Mouse (Mus musculus) stomach, postnatal 0 days (tissue): ENCODE results near the gene Sgpl1. TPM values are rescaled to one million over a fixed set of nuclear protein-coding genes. Genes with fewer than 3 reads are reported as not detected.

Experiments
- ATAC-seq: fragments of 200-750 bp; cut with Nextera tagmentation; 2 replicates; pipeline ENCODE4 v1.8.0; 2017; ENCODE audit not compliant: low FRiP score, low TSS enrichment
- DNase-seq: peaks from one replicate; pipeline ENCODE4 v3.0.0-alpha.2; 2016; ENCODE audit warnings: low spot score
- H3K27ac ChIP-seq: fragments of 300-500 bp; sonication (generic); replicated peaks from 2 replicates; pipeline ENCODE4 v1.5.1; 2014; ENCODE audit warnings: mild to moderate bottlenecking, control low read depth
- H3K27me3 ChIP-seq: fragments of 300-500 bp; sonication (generic); 2 replicates; pipeline ENCODE4 v1.6.1; 2014; ENCODE audit warnings: low read length; ENCODE audit not compliant: control insufficient read depth, insufficient read depth
- H3K36me3 ChIP-seq: fragments of 300-500 bp; sonication (generic); 2 replicates; pipeline ENCODE4 v1.6.1; 2014; ENCODE audit warnings: low read length, mixed read lengths; ENCODE audit not compliant: control insufficient read depth, insufficient read depth
- H3K4me1 ChIP-seq: fragments of 300-500 bp; sonication (generic); replicated peaks from 2 replicates; pipeline ENCODE4 v1.6.1; 2014; ENCODE audit warnings: antibody characterized with exemption; ENCODE audit not compliant: control insufficient read depth, insufficient read depth
- H3K4me2 ChIP-seq: fragments of 300-500 bp; sonication (generic); replicated peaks from 2 replicates; pipeline ENCODE4 v1.6.1; 2014; ENCODE audit warnings: low read depth, mild to moderate bottlenecking, control low read depth, moderate library complexity
- H3K4me3 ChIP-seq: fragments of 300-500 bp; sonication (generic); 2 replicates; pipeline ENCODE4 v1.5.1; 2014; ENCODE audit warnings: low read depth, low read length, control low read depth
- H3K9ac ChIP-seq: fragments of 300-500 bp; sonication (generic); 2 replicates; pipeline ENCODE4 v1.6.1; 2014; ENCODE audit warnings: mild to moderate bottlenecking, low read length, control low read depth, mixed read lengths
- H3K9me3 ChIP-seq: fragments of 300-500 bp; sonication (generic); 2 replicates; pipeline ENCODE4 v1.6.1; 2016; ENCODE audit warnings: low read length; ENCODE audit not compliant: control insufficient read depth
- CTCF ChIP-seq: IDR thresholded peaks from 2 replicates; pipeline ENCODE4 v1.5.1; 2016; ENCODE audit warnings: antibody characterized with exemption, low read depth, mild to moderate bottlenecking, moderate library complexity
- EP300 ChIP-seq: optimal IDR thresholded peaks from 2 replicates; pipeline ENCODE3; 2016; ENCODE audit warnings: antibody characterized with exemption
- WGBS: fragments of 180-500 bp; shearing (Covaris S2); extraction: QIAGEN DNeasy Blood & Tissue Kit; methylation state at CpG from one replicate; pipeline ENCODE4 v1.1.7; 2014; 5-methylcytosine and 5-hydroxymethylcytosine counted together
- polyA plus RNA-seq: library from polyadenylated mRNA; unstranded; fragments of >200 nt; fragmentation: Nextera tagmentation; extraction: Ambion mirVana; gene quantifications from 2 replicates; pipeline ENCODE4 v1.2.1, GENCODE M21; 2015

Sgpl1 gene
- polyA plus RNA-seq, 1 experiment from 2014 or later: 25.0 TPM

GRCm38 (mm10) chr10:61149476-61149875 lies 2.0 kb upstream of the Sgpl1 start:
- ATAC-seq (no peak), DNase-seq (no peak)
- 72% methylated on average over 3 of the region's 3 CpGs for WGBS
- H3K9ac ChIP-seq: no peak overlapping the region
- H3K4me3 ChIP-seq: no peak overlapping the region
- H3K9me3 ChIP-seq: no peaks in the 10 kb centered on the region
- no peaks in the 10 kb centered on the region for H3K4me1 ChIP-seq
- no peak for TF ChIP-seq EP300
- no peak for TF ChIP-seq CTCF
- H3K36me3 ChIP-seq: no peaks in the 10 kb centered on the region
- H3K4me2 ChIP-seq: no peak overlapping the region
- H3K27ac ChIP-seq: no peak overlapping the region
- no peaks in the 10 kb centered on the region for H3K27me3 ChIP-seq

DNA sequence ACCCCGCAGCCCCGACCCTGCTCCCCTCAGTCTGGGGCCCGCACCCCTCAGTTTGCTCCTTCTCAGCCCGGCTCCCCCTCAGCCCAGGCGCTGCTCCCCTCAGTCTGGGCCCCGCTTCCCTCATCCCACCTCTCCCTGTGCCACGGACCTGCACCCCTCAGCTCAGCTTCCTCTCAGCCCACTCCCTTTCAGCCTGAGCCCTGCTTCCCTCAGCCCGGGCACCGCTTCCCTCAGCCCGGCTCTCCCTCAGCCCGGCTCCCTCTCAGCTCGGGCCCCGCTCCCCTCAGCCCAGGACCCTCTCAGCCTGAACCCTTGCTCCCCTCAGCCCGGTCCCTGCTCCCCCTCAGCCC lies 721 bp downstream of the Sgpl1 start:
- H3K4me1 ChIP-seq: no peaks in the 10 kb centered on the region
- H3K36me3 ChIP-seq: no peaks in the 10 kb centered on the region
- TF ChIP-seq CTCF (no peak), EP300 (no peak)
- peak overlapping the region; percentile 70 for H3K4me3 ChIP-seq
- H3K27me3 ChIP-seq: no peaks in the 10 kb centered on the region
- WGBS: 0% methylated on average over 13 of the region's 14 CpGs
- peak; percentile 30 for ATAC-seq
- no peaks in the 10 kb centered on the region for H3K9me3 ChIP-seq
- H3K27ac ChIP-seq: peak overlapping the region; percentile 94
- peak overlapping the region; percentile 82 for H3K9ac ChIP-seq
- DNase-seq: no peak
- H3K4me2 ChIP-seq: peak overlapping the region; percentile 98

DNA sequence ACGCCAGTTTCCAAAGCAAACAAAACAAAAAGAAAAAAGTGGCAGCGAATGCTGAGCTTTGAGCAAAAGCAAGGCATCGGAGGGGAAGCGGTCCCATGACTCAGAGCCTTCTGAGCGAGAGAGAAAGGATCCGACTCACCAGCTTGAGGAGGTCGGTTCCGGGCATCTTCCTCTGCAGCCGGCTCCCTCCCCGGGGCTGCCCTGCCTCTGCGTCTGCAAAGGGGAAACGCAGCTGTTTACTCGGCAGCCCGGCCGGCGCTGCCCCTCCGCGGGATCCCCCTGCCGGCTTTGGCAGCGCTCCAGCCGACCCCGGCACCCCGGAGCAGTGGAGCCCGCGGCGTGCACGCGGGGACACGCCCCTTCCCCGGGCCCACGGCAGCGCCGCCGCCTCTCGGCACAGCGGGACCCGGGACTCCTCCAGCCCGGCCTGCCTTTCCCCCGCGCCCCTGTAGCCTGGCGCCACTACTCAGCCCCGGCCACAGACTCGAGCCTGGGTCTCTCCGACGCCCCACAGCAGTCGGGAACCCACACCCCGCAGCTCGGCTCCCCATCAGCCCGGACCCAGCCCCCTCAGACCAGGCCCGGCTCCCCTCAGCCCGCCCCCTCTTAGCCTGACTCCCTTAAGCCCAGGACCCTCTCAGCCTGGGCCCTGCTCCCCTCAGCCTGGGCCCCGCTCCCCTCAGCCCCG lies 1.2 kb downstream of the Sgpl1 start:
- H3K27ac ChIP-seq: peak overlapping the region; percentile 94
- DNase-seq (peak; percentile 65), ATAC-seq (peak; percentile 30)
- H3K9me3 ChIP-seq: no peaks in the 10 kb centered on the region
- no peaks in the 10 kb centered on the region for H3K36me3 ChIP-seq
- H3K4me2 ChIP-seq: peak overlapping the region; percentile 98
- TF ChIP-seq EP300: no peak
- no peak for TF ChIP-seq CTCF
- no peaks in the 10 kb centered on the region for H3K4me1 ChIP-seq
- H3K9ac ChIP-seq: peak overlapping the region; percentile 82
- WGBS: 1% methylated on average over 51 of the region's 53 CpGs
- H3K4me3 ChIP-seq: peak overlapping the region; percentile 70
- H3K27me3 ChIP-seq: no peaks in the 10 kb centered on the region

DNA sequence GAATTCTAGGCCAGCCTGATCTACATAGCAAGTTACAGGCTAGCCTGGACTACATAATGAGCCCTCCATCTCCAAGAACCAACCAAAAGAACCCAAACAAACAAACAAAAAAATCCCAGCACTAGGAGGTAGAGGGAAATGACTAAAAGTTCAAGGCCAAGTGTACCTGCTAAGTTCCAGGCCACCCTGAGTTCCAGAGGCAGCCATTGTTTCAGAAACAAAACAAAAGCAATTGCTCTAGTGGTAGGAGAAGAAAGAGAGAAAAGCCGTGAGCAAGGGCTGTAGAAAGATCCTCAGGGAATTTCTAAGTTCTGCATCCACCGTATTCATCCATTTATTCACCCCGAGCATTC lies 1.8 kb downstream of the Sgpl1 start:
- peak overlapping the region; percentile 82 for H3K9ac ChIP-seq
- no peaks in the 10 kb centered on the region for H3K4me1 ChIP-seq
- DNase-seq (no peak), ATAC-seq (no peak)
- H3K9me3 ChIP-seq: no peaks in the 10 kb centered on the region
- H3K36me3 ChIP-seq: no peaks in the 10 kb centered on the region
- H3K27ac ChIP-seq: peak overlapping the region; percentile 94
- peak overlapping the region; percentile 98 for H3K4me2 ChIP-seq
- no peaks in the 10 kb centered on the region for H3K27me3 ChIP-seq
- no peak for TF ChIP-seq EP300
- 0 out of 2 replicates have a peak, but pooled peaks have one; percentile 5 for TF ChIP-seq CTCF
- peak overlapping the region; percentile 70 for H3K4me3 ChIP-seq
- 0% methylated on average over 3 of the region's 3 CpGs for WGBS

- Histone ChIP-seq H3K9me3 (no peaks in the 10 kb centered on the region), H3K4me3 (no peak overlapping the region), H3K36me3 (no peaks in the 10 kb centered on the region), H3K4me2 (no peak overlapping the region), H3K4me1 (no peaks in the 10 kb centered on the region), H3K27me3 (no peaks in the 10 kb centered on the region), H3K27ac (no peak overlapping the region), H3K9ac (no peak overlapping the region)
- DNase-seq: no peak
- WGBS: 89% methylated on average over 2 of the region's 2 CpGs
- ATAC-seq: no peak
- no peak for TF ChIP-seq EP300
- no peak for TF ChIP-seq CTCF
Observed at GRCm38 (mm10) chr10:61143343-61143742, 4.2 kb downstream of the Sgpl1 start.

DNA sequence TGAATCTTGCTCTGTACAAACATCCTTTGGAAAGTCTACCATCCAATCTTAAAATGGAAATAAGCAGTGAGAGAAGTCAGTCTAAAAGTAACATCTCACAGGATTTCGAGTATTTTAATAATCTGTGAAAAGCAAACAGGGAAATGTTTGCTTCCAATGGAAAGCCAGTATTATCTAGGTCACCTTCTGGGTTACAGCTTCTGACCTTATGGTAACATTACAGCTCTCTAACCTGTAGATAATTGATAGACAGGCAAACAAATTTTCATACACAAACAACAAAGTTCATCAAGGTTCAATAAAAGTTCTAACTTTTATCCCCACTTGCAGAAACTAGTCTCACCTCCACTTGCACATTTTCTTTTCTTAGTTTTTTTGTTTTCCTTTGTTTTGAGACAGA lies 9.9 kb downstream of the Sgpl1 start:
- TF ChIP-seq EP300: no peak
- no peak for TF ChIP-seq CTCF
- Histone ChIP-seq H3K4me3 (no peak overlapping the region), H3K27me3 (no peaks in the 10 kb centered on the region), H3K36me3 (no peaks in the 10 kb centered on the region), H3K9me3 (no peaks in the 10 kb centered on the region), H3K27ac (no peak overlapping the region), H3K9ac (no peak overlapping the region), H3K4me1 (no peaks in the 10 kb centered on the region), H3K4me2 (no peak overlapping the region)
- ATAC-seq (no peak), DNase-seq (no peak)
- WGBS: 43% methylated on average over 1 of the region's 1 CpGs
